Mouse (Mus musculus) CH12.LX (cell line): ENCODE results near the gene Ip6k1. TPM values are rescaled to one million over a fixed set of nuclear protein-coding genes. Genes with fewer than 3 reads are reported as not detected.

Experiments used
- DNase-seq: peaks from one replicate; pipeline ENCODE4 v3.0.0-alpha.2; 2013; ENCODE audit errors: extremely low read depth
- H3K27ac ChIP-seq: 2 replicates; pipeline ENCODE4 v1.5.1; 2012; ENCODE audit warnings: low read depth, mild to moderate bottlenecking, control low read depth, moderate library complexity; ENCODE audit not compliant: insufficient read depth
- H3K27me3 ChIP-seq: replicated peaks from 2 replicates; pipeline ENCODE3; 2012; ENCODE audit warnings: inconsistent platforms
- H3K36me3 ChIP-seq, 2 experiments: replicated peaks in 1 of 2; 2 replicates each; pipeline versions ENCODE3 to v1.6.1; 2012; ENCODE audit warnings: inconsistent platforms in 1 of 2, low read length in 1 of 2, mild to moderate bottlenecking in 1 of 2, mixed read lengths in 1 of 2, moderate library complexity in 1 of 2; ENCODE audit not compliant: control insufficient read depth in 1 of 2, insufficient read depth in 1 of 2
- H3K4me1 ChIP-seq, 2 experiments: 2 replicates each; pipeline ENCODE4 v1.6.1; 2012; ENCODE audit warnings: inconsistent platforms in 1 of 2, moderate library complexity in 1 of 2; ENCODE audit not compliant: insufficient read depth in 2 of 2, control insufficient read depth in 1 of 2
- H3K4me2 ChIP-seq: 2 replicates; pipeline ENCODE4 v1.6.1; 2012; ENCODE audit warnings: low read depth, mild to moderate bottlenecking, control low read depth; ENCODE audit not compliant: poor library complexity, insufficient read depth, severe bottlenecking
- H3K4me3 ChIP-seq, 3 experiments: fragments of 150-350 bp in 1 of 3; sonication (generic) in 1 of 3; replicated peaks in 1 of 3; 2 replicates each; pipeline versions ENCODE3 to v1.5.1; 2011 to 2012; ENCODE audit warnings: low read depth in 2 of 3, low read length in 2 of 3, mild to moderate bottlenecking in 2 of 3, moderate library complexity in 2 of 3, control low read depth in 1 of 3, improper control_type of control experiment in 1 of 3, inconsistent platforms in 1 of 3, mixed read lengths in 1 of 3; ENCODE audit not compliant: poor library complexity in 1 of 3
- H3K79me2 ChIP-seq: replicated peaks from 2 replicates; pipeline ENCODE4 v1.6.1; 2012; ENCODE audit warnings: mild to moderate bottlenecking, moderate library complexity; ENCODE audit not compliant: control insufficient read depth, poor library complexity, insufficient read depth, severe bottlenecking; ENCODE audit errors: extremely low read depth
- H3K9ac ChIP-seq: 2 replicates; pipeline ENCODE4 v1.6.1; 2012; ENCODE audit warnings: low read depth, mild to moderate bottlenecking, control low read depth, moderate library complexity; ENCODE audit not compliant: insufficient read depth
- H3K9me3 ChIP-seq: replicated peaks from 2 replicates; pipeline ENCODE3; 2012; ENCODE audit warnings: low read length, inconsistent platforms, mixed read lengths
- BHLHE40 ChIP-seq: IDR thresholded peaks from 2 replicates; pipeline ENCODE4 v1.6.1; 2011; ENCODE audit warnings: mild to moderate bottlenecking, low read depth, low read length, improper control_type of control experiment
- CHD1 ChIP-seq: IDR thresholded peaks from 2 replicates; pipeline ENCODE4 v1.6.1; 2012; ENCODE audit warnings: low read depth, low read length, improper control_type of control experiment, inconsistent platforms
- CHD2 ChIP-seq: IDR thresholded peaks from 2 replicates; pipeline ENCODE4 v1.6.1; 2011; ENCODE audit warnings: low read length, improper control_type of control experiment
- CTCF ChIP-seq, 2 experiments: IDR thresholded peaks in 1 of 2; conservative IDR thresholded peaks in 1 of 2; 2 replicates each; pipeline ENCODE4 v1.5.1; 2011 to 2012; ENCODE audit warnings: low read depth in 2 of 2, low read length in 2 of 2, improper control_type of control experiment in 1 of 2, inconsistent platforms in 1 of 2, mild to moderate bottlenecking in 1 of 2, moderate library complexity in 1 of 2
- ELF1 ChIP-seq: IDR thresholded peaks from 2 replicates; pipeline ENCODE4 v1.6.1; 2014; ENCODE audit warnings: low read depth, mild to moderate bottlenecking, inconsistent platforms, low read length, improper control_type of control experiment
- EP300 ChIP-seq: IDR thresholded peaks from 2 replicates; pipeline ENCODE4 v1.6.1; 2011; ENCODE audit warnings: low read length, improper control_type of control experiment
- ETS1 ChIP-seq: conservative IDR thresholded peaks from 2 replicates; pipeline ENCODE4 v1.6.1; 2012; ENCODE audit warnings: low read depth, mild to moderate bottlenecking, inconsistent platforms, low read length, improper control_type of control experiment, moderate library complexity
- GABPA ChIP-seq: IDR thresholded peaks from 2 replicates; pipeline ENCODE4 v1.6.1; 2012; ENCODE audit warnings: low read depth, low read length, improper control_type of control experiment, inconsistent platforms; ENCODE audit not compliant: insufficient replicate concordance
- IRF4 ChIP-seq: IDR thresholded peaks from 2 replicates; pipeline ENCODE4 v1.6.1; 2014; ENCODE audit warnings: low read depth, mild to moderate bottlenecking, inconsistent platforms, low read length, improper control_type of control experiment
- JUN ChIP-seq: IDR thresholded peaks from 2 replicates; pipeline ENCODE4 v1.6.1; 2011; ENCODE audit warnings: low read depth, mild to moderate bottlenecking, low read length, improper control_type of control experiment, moderate library complexity; ENCODE audit not compliant: insufficient read depth
- MAFK ChIP-seq: IDR thresholded peaks from 2 replicates; pipeline ENCODE4 v1.6.1; 2011; ENCODE audit warnings: low read length, improper control_type of control experiment; ENCODE audit not compliant: insufficient replicate concordance
- MXI1 ChIP-seq: IDR thresholded peaks from 2 replicates; pipeline ENCODE4 v1.6.1; 2011; ENCODE audit warnings: mild to moderate bottlenecking, low read depth, low read length, improper control_type of control experiment
- MYC ChIP-seq: IDR thresholded peaks from 2 replicates; pipeline ENCODE4 v1.6.1; 2011; ENCODE audit warnings: low read depth, mild to moderate bottlenecking, improper control_type of control experiment, low read length
- NELFE ChIP-seq: IDR thresholded peaks from 2 replicates; pipeline ENCODE4 v1.6.1; 2011; ENCODE audit warnings: low read depth, low read length, improper control_type of control experiment
- NRF1 ChIP-seq: IDR thresholded peaks from 2 replicates; pipeline ENCODE4 v1.6.1; 2014; ENCODE audit warnings: low read depth, mild to moderate bottlenecking, inconsistent platforms, low read length, improper control_type of control experiment, moderate library complexity
- PAX5 ChIP-seq: IDR thresholded peaks from 2 replicates; pipeline ENCODE4 v1.6.1; 2012; ENCODE audit warnings: low read length, inconsistent platforms, mixed read lengths
- POLR2A ChIP-seq: IDR thresholded peaks from 2 replicates; pipeline ENCODE4 v1.6.1; 2011; ENCODE audit warnings: low read depth, mild to moderate bottlenecking, improper control_type of control experiment, low read length
- POLR2AphosphoS2 ChIP-seq: IDR thresholded peaks from 2 replicates; pipeline ENCODE4 v1.6.1; 2011; ENCODE audit warnings: low read depth, low read length, improper control_type of control experiment
- RAD21 ChIP-seq: IDR thresholded peaks from 2 replicates; pipeline ENCODE4 v1.6.1; 2011; ENCODE audit warnings: low read depth, mild to moderate bottlenecking, low read length, improper control_type of control experiment, moderate library complexity
- SMC3 ChIP-seq: IDR thresholded peaks from 2 replicates; pipeline ENCODE4 v1.6.1; 2011; ENCODE audit warnings: low read depth, low read length, improper control_type of control experiment
- TCF12 ChIP-seq: IDR thresholded peaks from 2 replicates; pipeline ENCODE4 v1.6.1; 2014; ENCODE audit warnings: low read depth, mild to moderate bottlenecking, inconsistent platforms, low read length, improper control_type of control experiment
- UBTF ChIP-seq: IDR thresholded peaks from 2 replicates; pipeline ENCODE4 v1.6.1; 2012; ENCODE audit warnings: low read depth, mild to moderate bottlenecking, inconsistent platforms, low read length, improper control_type of control experiment, moderate library complexity
- USF2 ChIP-seq: conservative IDR thresholded peaks from 2 replicates; pipeline ENCODE4 v1.6.1; 2011; ENCODE audit warnings: low read depth, low read length, improper control_type of control experiment
- ZC3H11A ChIP-seq: IDR thresholded peaks from 2 replicates; pipeline ENCODE4 v1.6.1; 2012; ENCODE audit warnings: low read depth, mild to moderate bottlenecking, inconsistent platforms, low read length, improper control_type of control experiment
- ZMIZ1 ChIP-seq: IDR thresholded peaks from 2 replicates; pipeline ENCODE4 v1.6.1; 2012; ENCODE audit warnings: low read depth, mild to moderate bottlenecking, inconsistent platforms, low read length, improper control_type of control experiment
- ZNF384 ChIP-seq: IDR thresholded peaks from 2 replicates; pipeline ENCODE4 v1.6.1; 2012; ENCODE audit warnings: low read depth, low read length, improper control_type of control experiment, inconsistent platforms
- dilution Hi-C: fragments of 300-500 bp; cut with MboI; formaldehyde crosslinking; loops from 2 replicates; pipeline ENCODE4 v1.14.3; 2020; ENCODE audit warnings: low sequenced_read_pairs; ENCODE audit not compliant: extremely low pct_unique_long_range_greater_than_20kb, extremely low pct_ligation_motif_present
- in situ Hi-C: fragments of 300-500 bp; cut with MboI; formaldehyde crosslinking; loops from 3 replicates; pipeline ENCODE4 v1.14.3; 2019; ENCODE audit warnings: low sequenced_read_pairs, low pct_ligation_motif_present, low pct_unique_long_range_greater_than_20kb, mixed read lengths
- polyA plus RNA-seq: library from polyadenylated mRNA; unstranded; fragments of >175 nt; gene quantifications from 2 replicates; pipeline ENCODE4 v1.2.1, GENCODE M21; 2012; ENCODE audit warnings: low read depth; ENCODE audit not compliant: insufficient read length
- total RNA-seq, 2 experiments: library from RNA; depleted of rRNA; stranded (reverse); fragments of 300-350 nt in 1 of 2; fragments of >200 nt in 1 of 2; gene quantifications; 2 replicates each; pipeline ENCODE4 v1.2.3; 2012 to 2014

Ip6k1 gene
- total and polyA plus RNA-seq, 3 experiments = 26.0 to 40.7 (median 27.1) TPM

- Histone ChIP-seq H3K4me1 (peaks cover 0 to 1% of the 10 kb centered on the region in 2 experiments; a peak in 1 of 4 replicates), H3K4me3 (no peak overlapping the region), H3K4me2 (no peak overlapping the region), H3K79me2 (no peaks in the 10 kb centered on the region), H3K27ac (no peak overlapping the region), H3K9me3 (no peaks in the 10 kb centered on the region), H3K9ac (no peak overlapping the region), H3K36me3 (peaks cover 94 to 100% of the 10 kb centered on the region in 2 experiments), H3K27me3 (no peaks in the 10 kb centered on the region)
- dilution Hi-C loops = no loop called here
- DNase-seq = no peak
- in situ Hi-C loops = loop anchor here (5.0 kb wide), 1 partner anchor 91 kb away; no protein-coding TSS in a partner anchor
- TF ChIP-seq POLR2A = no peak
- TF ChIP-seq NELFE = no peak
- TF ChIP-seq IRF4 = no peak
- TF ChIP-seq USF2 = no peak
- TF ChIP-seq BHLHE40 = no peak
- no peak for TF ChIP-seq MXI1
- TF ChIP-seq MYC = no peak
- TF ChIP-seq POLR2AphosphoS2 = no peak
- TF ChIP-seq CHD2 = no peak
- TF ChIP-seq MAFK = no peak
- TF ChIP-seq RAD21 = no peak
- no peak for TF ChIP-seq EP300
- TF ChIP-seq ZNF384 = no peak
- TF ChIP-seq PAX5 = no peak
- TF ChIP-seq CHD1 = no peak
- TF ChIP-seq ELF1 = no peak
- no peak for TF ChIP-seq NRF1
- TF ChIP-seq GABPA = no peak
- TF ChIP-seq SMC3 = no peak
Measured at GRCm38 (mm10) chr9:108058291-108058690, 56.0 kb downstream of the Ip6k1 start.

DNA sequence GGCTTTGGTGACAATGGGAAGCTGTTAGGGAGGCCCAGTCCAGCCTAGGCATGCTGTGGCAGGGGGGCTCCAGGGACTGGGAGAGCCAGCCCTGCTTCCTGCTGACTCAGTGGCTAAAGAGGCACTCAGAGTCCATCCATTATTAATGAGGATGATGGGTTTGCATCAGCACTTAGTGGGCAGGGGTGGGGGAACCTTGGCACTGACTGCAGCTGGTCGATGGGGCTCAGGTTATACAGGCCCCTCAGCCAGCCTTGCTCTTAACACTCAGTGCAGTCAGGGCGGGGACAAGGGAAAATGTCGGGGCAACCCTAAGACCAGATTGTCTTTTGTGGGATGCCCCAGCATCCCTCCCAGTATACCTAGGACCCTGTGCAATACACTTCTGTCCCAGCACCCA, 59.8 kb downstream of the Ip6k1 start:
- Histone ChIP-seq H3K9me3 (no peaks in the 10 kb centered on the region), H3K27ac (no peak overlapping the region)
- dilution Hi-C loops = no loop called here
- TF ChIP-seq ETS1 (no peak), IRF4 (no peak), SMC3 (no peak), JUN (no peak), TCF12 (no peak), MYC (no peak), CTCF (conservative IDR thresholded peaks at IDR 0.05 in 1 of 2, IDR thresholded peaks at IDR 0.05 in 1 of 2; ENCODE audit: low read depth in 2 of 2, low read length in 2 of 2) (no peak), ZMIZ1 (no peak), UBTF (no peak), ZC3H11A (no peak)
- TF ChIP-seq, all 38 proteins: peak for 0
- no peak for DNase-seq
- Histone ChIP-seq H3K4me1 (no peaks in the 10 kb centered on the region), H3K9ac (no peak overlapping the region), H3K79me2 (no peaks in the 10 kb centered on the region), H3K27me3 (no peaks in the 10 kb centered on the region), H3K36me3 (peaks cover 91 to 99% of the 10 kb centered on the region in 2 experiments), H3K4me2 (no peak overlapping the region), H3K4me3 (no peak overlapping the region)
- in situ Hi-C loops = no loop called here
